Mouse (Mus musculus) olfactory bulb, adult 2 months (tissue): ENCODE measurements around the gene Gm12248. TPM values are rescaled to one million over a fixed set of nuclear protein-coding genes. Genes with fewer than 3 reads are reported as not detected.
"Not testable (repeated sequence)": the region's sequence is repeated elsewhere in the genome, so short reads cannot be mapped to it uniquely, and the experiment has no call there.

Source experiments
- H3K27ac ChIP-seq: fragments of 200-500 bp; 2 replicates; pipeline ENCODE4 v1.5.1; 2012; ENCODE audit warnings: low read depth, low read length; ENCODE audit not compliant: insufficient read depth
- H3K4me1 ChIP-seq: fragments of 200-500 bp; 2 replicates; pipeline ENCODE4 v1.6.1; 2012; ENCODE audit warnings: low read length; ENCODE audit not compliant: control insufficient read depth, insufficient read depth
- H3K4me3 ChIP-seq: fragments of 200-500 bp; 2 replicates; pipeline ENCODE4 v1.5.1; 2012; ENCODE audit warnings: mild to moderate bottlenecking, low read depth, low read length, moderate library complexity; ENCODE audit not compliant: insufficient read depth
- CTCF ChIP-seq: fragments of 200-500 bp; IDR thresholded peaks from 2 replicates; pipeline ENCODE4 v1.5.1; 2012; ENCODE audit warnings: low read depth, mild to moderate bottlenecking, low read length, moderate library complexity; ENCODE audit not compliant: insufficient read depth
- POLR2A ChIP-seq: fragments of 200-500 bp; IDR thresholded peaks from 2 replicates; pipeline ENCODE4 v1.6.1; 2012; ENCODE audit warnings: mild to moderate bottlenecking, low read depth, low read length, moderate library complexity; ENCODE audit not compliant: insufficient read depth
- WGBS: fragments of 180-500 bp; shearing (Covaris S2); methylation state at CpG from one replicate; pipeline ENCODE4 v1.1.7; 2018; 5-methylcytosine and 5-hydroxymethylcytosine counted together
- polyA plus RNA-seq: library from polyadenylated mRNA; stranded (reverse); fragments of >200 nt; gene quantifications from 2 replicates; pipeline ENCODE4 v1.2.4, GENCODE M21; 2012; ENCODE audit warnings: low replicate concordance; ENCODE audit not compliant: missing spikeins, insufficient read depth, insufficient read length

The Gm12248 gene
- polyA plus RNA-seq, 1 experiment = not detected

DNA sequence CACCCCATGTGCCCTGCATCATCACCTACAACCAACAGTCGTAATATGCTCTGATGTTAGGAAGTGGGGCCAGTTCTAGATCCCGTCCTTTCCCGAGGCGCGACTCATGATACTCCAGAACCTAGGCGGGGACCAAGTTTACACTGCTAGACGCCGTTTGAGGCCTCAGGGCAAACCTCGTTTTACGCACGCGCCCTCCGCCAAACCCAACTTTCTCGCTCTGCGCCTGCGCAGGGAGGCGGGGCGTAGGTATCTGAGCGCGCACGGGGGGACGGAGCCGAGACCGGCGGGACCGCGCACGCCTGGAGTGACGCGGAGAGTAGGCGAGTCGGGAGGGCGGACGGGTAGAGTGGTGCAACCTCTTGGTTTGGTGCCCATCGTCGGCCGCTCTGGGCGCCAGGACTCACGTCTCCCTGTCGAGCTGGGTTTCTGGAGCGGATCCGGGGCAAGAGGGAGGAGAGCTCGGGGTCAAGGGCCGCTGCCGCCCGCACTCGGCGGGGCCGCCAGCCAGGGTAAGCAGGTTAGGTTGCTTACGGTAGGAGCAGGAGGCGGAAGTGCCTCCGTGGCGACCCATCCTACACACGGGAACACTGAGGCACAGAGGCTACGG lies 10.9 kb upstream of the Gm12248 start, which contains the start of gene Cnot8:
Gene Cnot8 (plus strand): TSS at position 457 of the 610 bp plus-strand sequence.
- Histone ChIP-seq H3K4me3 (peak within 1 kb of the TSS; percentile 96), H3K4me1 (peaks cover 12% of the 10 kb centered on the region), H3K27ac (peak within 1 kb of the TSS; percentile 67)
- under 1% methylated on average over 55 of the region's 55 CpGs for WGBS
- peak; percentile 71 for TF ChIP-seq POLR2A
- TF ChIP-seq CTCF = no peak

DNA sequence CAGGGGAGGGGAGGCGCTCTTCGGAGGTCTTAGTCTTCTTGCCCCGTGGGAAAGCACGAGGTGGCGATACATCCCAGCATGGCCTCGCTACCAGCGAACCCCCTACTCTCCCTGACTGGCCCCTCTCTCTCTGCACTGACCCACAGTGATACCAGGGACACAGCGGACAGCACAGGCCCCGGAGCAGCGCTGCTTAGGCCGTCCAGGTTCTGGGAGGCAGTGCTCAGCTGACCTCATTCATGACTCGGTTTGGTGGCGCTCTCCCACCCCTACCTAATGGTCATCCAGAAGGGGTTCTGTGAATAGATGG lies 10.4 kb upstream of the Gm12248 start:
- peak overlapping the region; percentile 66 for H3K27ac ChIP-seq

DNA sequence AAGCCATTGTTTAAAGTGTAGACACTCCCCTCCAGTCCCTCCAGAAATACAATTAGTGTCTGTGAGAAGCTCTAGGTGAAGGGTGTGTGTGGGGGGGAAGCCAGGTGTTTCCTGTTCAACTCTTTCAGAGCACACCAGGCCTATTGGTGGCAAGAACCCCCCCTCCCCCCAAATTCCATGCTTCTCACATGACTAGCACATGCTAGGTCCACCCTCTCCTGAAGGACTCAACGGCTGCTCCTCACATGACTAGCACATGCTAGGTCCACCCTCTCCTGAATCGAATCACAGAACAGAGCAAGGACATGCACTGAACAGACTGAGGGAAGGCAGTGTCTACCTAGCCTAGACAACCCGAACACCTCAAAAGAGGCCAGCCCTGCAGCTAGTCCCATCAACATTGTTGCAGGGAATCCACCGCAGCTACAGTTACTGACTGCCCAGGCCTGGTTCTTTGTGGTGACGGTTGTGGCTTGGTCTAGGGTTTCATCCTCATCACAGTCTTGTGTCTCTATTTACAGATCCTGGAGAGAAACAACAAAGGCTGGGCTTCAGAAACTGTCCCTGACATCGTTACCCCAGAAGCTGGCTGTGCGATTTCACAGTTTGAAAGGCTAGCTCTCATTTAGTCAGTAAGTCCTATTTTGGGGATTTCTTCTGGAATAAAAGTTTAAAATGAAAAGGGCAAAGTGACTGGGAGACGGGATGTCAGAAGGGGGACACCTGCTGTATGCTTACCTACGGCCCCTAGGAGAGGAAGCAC lies 9.8 kb upstream of the Gm12248 start:
- TF ChIP-seq CTCF (no peak), POLR2A (no peak)
- Histone ChIP-seq H3K4me1 (peaks cover 12% of the 10 kb centered on the region), H3K27ac (no peak overlapping the region; the same call in 1 of the 2 replicates), H3K4me3 (peak overlapping the region; percentile 96)
- 82% methylated on average over 9 of the region's 9 CpGs for WGBS

More for the DNA sequence above, 10.4 kb upstream of the Gm12248 start:
- WGBS = 57% methylated on average over 13 of the region's 13 CpGs
- Histone ChIP-seq H3K4me1 (peaks cover 12% of the 10 kb centered on the region), H3K4me3 (peak overlapping the region; percentile 96)
- TF ChIP-seq POLR2A (no peak), CTCF (no peak)

DNA sequence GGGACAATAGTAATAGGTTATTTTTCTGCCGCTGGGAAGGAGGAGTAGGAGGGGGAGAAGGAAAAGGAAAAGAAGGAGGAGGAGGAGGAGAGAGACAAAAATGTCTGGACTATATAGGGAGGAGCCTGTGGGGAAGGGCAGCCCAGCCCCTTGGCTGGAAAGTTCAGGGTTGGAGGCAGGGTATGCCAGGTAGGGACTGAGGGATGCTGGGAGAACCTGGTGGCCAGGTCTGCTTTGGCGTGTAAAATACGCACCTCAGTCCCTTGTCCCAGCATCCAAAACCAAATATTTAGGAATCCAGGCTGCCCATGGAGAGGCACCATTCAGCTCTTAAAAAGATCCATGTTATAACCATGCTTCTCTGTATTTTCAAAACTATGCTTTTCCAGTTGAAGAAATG lies 9.2 kb upstream of the Gm12248 start:
- peak overlapping the region; percentile 18; the same call in 1 of the 2 replicates for H3K27ac ChIP-seq
- no peak for TF ChIP-seq POLR2A
- no peak for TF ChIP-seq CTCF
- H3K4me1 ChIP-seq = peaks cover 15% of the 10 kb centered on the region
- no peak overlapping the region for H3K4me3 ChIP-seq
- WGBS = 85% methylated on average over 3 of the region's 3 CpGs

DNA sequence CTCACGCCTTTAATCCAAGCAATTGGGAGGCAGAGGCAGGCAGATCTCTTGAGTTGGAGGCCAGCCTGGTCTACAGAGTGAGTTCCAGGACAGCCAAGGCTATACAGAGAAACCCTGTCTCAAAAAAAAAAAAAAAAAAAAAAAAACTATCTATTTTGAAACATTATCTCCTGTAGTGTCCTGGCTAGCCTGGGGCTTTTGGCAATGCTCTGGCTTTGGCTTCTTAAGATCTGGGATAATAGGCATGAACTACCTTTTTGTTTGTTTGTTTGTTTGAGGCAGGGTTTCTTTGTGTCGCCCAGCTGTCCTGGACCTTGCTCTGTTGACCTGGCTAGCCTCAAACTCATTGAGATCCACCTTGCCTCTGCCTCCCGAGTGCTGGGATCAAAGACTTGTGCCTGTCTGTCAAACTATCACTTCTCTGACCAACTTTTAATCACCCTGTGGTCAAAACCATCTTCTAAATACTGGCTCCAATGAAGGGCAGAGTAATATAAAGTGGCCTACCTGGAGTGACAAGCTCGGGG lies 8.3 kb upstream of the Gm12248 start:
- TF ChIP-seq CTCF (no peak), POLR2A (no peak)
- no peak overlapping the region for H3K4me3 ChIP-seq
- 88% methylated on average over 4 of the region's 4 CpGs for WGBS
- no peak overlapping the region for H3K27ac ChIP-seq
- H3K4me1 ChIP-seq = peaks cover 15% of the 10 kb centered on the region

DNA sequence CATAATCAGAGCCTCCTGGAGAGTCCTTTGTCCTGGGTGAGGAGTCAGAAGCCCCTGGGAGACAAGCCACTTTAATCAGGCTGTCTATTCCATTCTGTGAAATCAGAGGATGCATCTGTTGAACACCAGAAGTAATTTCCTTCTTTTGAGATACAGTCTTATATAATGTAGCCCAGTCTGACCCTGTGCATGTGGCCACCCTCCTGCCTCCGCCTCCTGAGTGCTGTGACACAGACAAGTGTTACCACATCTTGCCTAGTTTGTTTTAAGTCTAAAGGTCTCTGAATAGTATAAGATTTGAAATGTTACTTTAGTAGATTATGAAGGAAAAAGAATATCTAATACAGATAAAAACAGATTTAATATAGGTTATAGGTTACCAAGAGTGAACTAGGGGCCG lies 7.1 kb upstream of the Gm12248 start:
- 86% methylated on average over 2 of the region's 2 CpGs for WGBS
- TF ChIP-seq POLR2A (no peak), CTCF (no peak)
- Histone ChIP-seq H3K27ac (no peak overlapping the region), H3K4me3 (no peak overlapping the region), H3K4me1 (peaks cover 12% of the 10 kb centered on the region)

DNA sequence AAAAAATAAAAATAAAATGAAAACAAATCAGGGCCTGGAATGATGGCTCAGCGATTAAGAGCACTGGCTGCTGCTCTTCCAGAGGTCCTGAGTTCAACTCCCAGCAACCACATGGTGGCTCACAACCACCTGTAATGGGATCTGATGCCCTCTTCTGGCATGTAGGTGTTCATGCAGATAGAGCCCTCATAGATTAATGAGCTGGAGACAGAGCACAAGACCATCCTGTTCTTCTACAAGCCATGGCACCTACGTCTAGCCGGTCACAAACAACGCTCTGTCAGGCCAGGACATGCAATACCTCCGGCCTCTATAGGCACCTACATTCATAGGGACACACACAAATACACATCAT lies 5.4 kb upstream of the Gm12248 start:
- WGBS = 75% methylated on average over 5 of the region's 5 CpGs
- not testable (repeated sequence) for H3K27ac ChIP-seq, H3K4me3 ChIP-seq, H3K4me1 ChIP-seq

DNA sequence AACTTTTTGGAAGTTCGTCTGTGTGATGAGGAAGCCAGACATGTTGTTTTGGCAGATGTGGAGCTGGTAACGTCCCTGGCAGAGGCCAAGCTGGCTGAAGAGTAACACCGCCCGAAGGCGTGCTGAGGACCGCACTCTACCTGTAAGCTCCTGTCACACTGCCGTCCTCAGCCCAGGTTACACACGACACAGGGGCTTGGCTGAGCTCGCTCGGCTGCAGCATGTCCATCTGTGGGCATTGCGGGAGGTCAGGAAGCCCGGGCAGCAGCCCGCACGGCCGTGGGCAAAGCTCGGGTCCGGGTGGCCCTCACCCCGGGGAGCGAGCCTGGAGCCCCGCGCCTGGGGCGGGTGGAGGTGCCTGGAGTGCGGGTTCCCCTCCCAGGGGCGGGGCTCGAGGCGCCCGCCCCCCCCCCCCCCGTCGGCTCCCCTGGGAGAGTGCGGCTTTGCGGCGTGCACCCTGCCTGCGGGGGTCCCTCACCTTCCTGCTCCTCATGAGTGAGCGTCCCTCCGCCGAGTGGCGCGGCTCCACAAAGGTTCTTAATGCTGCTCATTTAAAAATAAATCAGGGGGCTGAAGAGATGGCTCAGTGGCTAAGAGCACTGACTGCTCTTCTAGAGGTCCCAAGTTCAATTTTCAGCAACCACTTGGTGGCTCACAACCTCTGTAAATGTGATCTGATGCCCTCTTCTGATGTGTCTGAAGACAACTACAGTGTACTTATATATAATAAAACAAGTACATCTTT lies 4.9 kb upstream of the Gm12248 start:
- peak overlapping the region; percentile 30 for H3K4me3 ChIP-seq
- WGBS = 4% methylated on average over 31 of the region's 38 CpGs
- no peak overlapping the region for H3K27ac ChIP-seq
- peaks cover 7% of the 10 kb centered on the region for H3K4me1 ChIP-seq
- TF ChIP-seq CTCF = no peak
- TF ChIP-seq POLR2A = no peak
